Mouse (Mus musculus): ENCODE measurements around the gene St5. TPM values are rescaled to one million over a fixed set of nuclear protein-coding genes. Genes with fewer than 3 reads are reported as not detected.

Gene St5
- total RNA-seq, 1 experiment from 2014 or later, result 43.3 TPM

- no peak for DNase-seq
These were observed 175.9 kb downstream of the St5 start for GRCm38 (mm10) chr7:109527536-109527935.

- no peak for DNase-seq
These were observed 177.4 kb downstream of the St5 start for GRCm38 (mm10) chr7:109525740-109526663.

- DNase-seq, result no peak
These were observed 178.6 kb downstream of the St5 start for GRCm38 (mm10) chr7:109524763-109525162.

GRCm38 (mm10) chr7:109524442-109524744 is 179.0 kb downstream of the St5 start:
- no peak for DNase-seq

GRCm38 (mm10) chr7:109523741-109524441 is 179.5 kb downstream of the St5 start:
- no peak for DNase-seq

DNA sequence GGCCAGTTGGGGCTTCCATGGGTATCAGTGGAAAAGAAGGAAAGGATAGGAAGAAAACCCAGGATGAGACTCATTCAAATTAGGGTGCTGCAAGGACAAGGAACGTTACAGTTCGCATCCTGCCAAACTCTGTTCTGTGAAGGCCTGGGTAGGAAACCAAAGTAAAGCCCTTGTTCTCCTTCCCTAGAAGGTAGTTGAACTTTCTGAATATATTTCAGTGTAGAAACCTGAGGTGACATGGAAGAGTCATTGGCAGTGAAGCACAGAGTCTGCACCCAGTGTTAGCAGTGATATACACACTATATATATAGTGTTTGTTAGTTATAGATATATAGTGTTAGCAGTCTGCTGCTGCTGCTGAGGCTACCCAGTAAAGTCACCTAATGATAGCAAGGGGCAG is 180.1 kb downstream of the St5 start:
- no peak for DNase-seq

GRCm38 (mm10) chr7:109522084-109522483 is 181.3 kb downstream of the St5 start:
- DNase-seq, result no peak

- DNase-seq, result no peak
These were observed 183.5 kb downstream of the St5 start for GRCm38 (mm10) chr7:109519936-109520335.

DNA sequence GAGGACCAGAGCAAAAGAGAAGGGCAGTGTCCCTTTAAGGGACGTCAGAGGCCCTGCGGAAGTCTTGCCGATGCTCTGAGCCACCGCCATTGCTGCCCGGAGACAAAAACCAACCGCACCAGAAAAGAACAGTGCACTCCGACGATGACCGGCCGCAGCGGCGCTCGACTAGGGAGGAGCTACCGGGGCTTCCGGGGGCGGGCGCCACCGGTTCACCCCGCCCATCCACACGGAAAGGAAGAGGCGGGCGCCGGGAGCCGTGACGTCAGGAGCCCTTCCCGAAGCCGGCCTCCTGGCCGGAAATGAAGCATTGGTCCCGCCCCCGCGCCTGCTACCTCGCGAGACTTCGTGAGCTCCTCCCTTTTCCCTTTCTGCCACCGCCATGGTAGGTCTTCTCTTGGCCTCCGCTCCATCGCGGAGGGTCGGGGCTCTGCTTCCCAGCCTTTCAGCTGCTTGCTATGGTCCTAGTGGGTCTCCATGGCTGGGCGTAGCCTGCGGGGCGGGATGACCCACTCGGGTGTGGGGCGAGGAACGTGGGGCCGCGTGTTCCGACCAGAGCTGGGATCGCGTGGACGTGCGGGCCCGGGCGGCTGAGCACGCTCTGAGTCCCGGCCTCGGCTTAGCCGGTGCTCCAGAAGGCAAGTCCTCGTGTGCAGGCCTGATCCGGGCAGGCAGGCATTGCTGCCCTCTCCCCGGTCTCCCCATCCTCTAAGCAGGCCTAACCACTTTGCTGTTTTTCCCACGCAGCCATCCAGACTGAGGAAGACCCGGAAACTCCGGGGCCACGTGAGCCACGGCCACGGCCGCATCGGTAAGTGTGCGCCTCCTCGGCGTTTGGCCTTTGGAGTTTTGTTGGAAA is 184.3 kb downstream of the St5 start, which contains the start of gene Rpl27a:
Gene Rpl27a, plus strand, starts transcription at position 310 of the 859 bp plus-strand sequence.
- DNase-seq, result peak; percentile 99

DNA sequence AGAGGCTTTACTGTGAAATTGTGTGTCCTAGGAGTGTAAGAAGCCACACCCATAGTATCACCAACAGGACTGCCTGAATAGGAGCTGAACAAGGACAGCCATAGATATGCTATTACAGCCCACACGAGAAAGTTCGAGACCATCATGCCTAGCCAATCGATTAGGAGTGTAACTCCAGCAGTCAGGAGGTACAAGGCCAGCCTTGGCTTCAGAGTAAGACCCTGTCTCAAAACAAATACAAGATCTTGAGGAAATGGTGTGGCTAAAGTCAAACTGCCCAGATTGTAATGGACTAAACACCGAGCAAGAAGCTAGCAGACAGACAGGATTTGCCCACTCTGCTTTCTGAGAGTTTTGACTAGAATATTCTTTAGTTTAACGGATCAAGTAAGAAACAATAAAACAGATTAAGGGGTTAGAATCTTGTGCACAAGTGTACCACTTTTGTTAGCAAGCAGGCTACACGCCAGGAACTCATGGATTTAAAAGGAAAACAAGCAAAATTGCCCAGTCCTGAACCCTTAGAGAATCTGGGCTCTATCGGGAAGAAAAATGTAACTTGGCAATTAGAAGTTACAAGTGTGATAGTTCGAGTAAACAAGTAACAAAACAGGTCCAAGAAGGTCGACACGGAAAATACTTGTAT is 185.2 kb downstream of the St5 start:
- no peak for DNase-seq

DNA sequence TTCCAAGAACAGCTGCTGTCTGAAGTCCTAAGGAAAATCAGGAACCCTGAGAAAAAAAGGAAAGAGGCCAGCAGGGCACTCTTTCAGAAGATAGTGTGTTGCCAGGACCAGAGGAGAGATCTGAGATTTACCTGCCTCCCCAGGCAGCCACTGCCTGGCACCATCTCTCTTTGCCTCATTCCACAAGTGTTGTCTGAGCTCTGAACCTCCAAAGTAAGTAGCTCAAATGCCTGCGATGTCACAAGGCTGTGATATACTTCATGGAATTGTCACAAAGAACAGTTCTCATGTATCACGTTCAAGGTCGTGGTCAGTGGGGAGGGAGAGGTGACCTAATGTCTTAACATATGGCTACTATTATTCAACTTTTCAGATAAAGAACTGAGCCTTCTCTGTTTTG is 186.9 kb downstream of the St5 start:
- DNase-seq, result no peak

DNA sequence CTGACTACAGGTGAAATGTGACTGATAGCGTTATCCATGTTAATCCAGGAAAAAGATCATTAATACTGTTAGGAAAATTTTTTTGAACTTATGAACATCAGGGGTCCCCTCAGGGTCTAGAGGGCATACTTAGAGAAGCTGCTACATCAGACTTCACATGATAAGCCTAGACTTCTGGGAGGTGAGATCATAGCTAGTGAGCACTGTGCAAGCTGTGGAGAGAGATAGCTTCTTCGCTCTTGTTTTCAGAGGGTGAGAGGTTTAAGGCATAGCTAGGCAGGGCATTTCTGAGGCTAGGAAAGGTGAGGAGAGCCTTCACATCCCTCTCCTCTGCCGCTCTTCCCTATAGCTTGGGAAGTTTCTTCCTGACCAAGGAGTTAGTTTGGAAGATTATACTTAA is 191.6 kb downstream of the St5 start:
- no peak for DNase-seq

- DNase-seq, result no peak
These were observed 192.6 kb downstream of the St5 start for GRCm38 (mm10) chr7:109510799-109511198.

GRCm38 (mm10) chr7:109508034-109508433 is 195.4 kb downstream of the St5 start, which contains the start of gene Trim66:
TSS of gene Trim66 (minus strand) at chr7:109508134.
- no peak for DNase-seq

DNA sequence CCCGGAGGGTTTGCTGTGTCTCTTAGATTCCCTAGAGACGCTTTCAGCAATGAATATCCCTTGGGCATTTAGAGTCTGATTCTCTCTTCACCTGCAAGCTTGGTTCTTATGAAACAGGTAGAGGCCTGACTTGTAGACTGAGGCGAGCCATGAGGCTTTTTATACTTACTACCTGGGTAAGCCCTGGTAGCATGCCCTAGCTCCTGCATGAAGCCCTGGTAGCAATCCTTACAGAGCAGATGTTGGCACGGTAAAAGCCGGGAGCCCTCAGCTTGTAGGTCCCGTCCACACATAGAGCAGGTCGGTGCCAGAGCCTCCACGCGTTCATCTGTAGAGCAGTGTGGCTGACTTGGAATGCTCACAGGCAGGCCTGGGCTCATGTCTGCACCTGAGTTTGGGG is 195.8 kb downstream of the St5 start:
- no peak for DNase-seq

DNA sequence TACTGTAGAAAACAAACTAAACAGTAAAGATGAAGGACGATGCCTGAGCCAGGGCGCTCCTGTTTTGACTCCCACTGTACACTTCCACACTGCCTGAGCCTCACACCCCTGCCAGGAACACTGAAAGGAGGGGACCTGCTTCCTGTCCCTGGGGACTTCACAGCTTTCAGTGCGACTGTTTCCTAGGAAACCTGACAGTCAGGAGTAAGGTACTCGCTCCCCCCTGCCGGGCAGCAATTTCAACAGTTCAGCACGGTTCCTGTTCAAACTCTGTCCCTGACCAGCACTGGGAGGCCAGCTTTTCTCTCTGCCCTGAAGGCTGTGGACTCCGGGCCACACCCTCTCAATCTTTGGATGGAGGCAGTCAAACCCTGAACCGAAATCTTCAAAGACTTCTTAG is 196.3 kb downstream of the St5 start:
- no peak for DNase-seq

DNA sequence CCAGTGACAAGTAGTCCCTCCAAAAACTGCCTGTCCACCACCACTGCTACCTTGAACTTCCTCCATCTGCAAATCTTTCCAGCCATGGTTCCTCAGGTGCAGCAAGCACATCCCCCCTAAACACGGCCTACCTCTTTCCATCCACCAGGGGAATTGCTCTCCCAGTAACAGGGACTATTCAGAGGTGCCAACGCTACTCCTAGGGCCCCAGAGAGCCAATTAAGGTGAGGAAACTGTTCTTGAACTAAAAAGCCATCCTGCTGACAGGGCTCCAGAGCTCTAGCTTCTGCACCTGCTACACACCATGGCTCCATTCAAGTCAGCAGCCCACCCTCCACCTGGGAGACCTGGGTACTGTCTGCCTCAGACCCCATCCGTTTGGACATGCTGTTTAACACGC is 205.9 kb downstream of the St5 start:
- no peak for DNase-seq

GRCm38 (mm10) chr7:109493319-109494316 is 209.8 kb downstream of the St5 start:
- DNase-seq, result peak; percentile 21

- DNase-seq, result no peak
These were observed 210.6 kb downstream of the St5 start for GRCm38 (mm10) chr7:109492616-109493318.

- DNase-seq, result no peak
These were observed 219.2 kb downstream of the St5 start for GRCm38 (mm10) chr7:109484221-109484620.

All from adrenal gland, postnatal 25 days (tissue).